Mouse (Mus musculus): ENCODE data around the gene Rubcn.
"Not testable (repeated sequence)": the region's sequence is repeated elsewhere in the genome, so short reads cannot be mapped to it uniquely, and the experiment has no call there.

The Rubcn gene

GRCm38 (mm10) chr16:32877343-32878156 lies at the start of gene Rubcn, which contains the start of gene Fyttd1:
TSS of gene Rubcn (minus strand) at chr16:32877766.
TSS of gene Fyttd1 (plus strand) at chr16:32877500.
- DNase-seq (ENCODE audit: low spot score): peak; percentile 97

GRCm38 (mm10) chr16:32927044-32927443 lies 49.5 kb upstream of the Rubcn start:
- DNase-seq (ENCODE audit: low spot score): no peak

- not testable (repeated sequence) for DNase-seq (ENCODE audit: low spot score)
These were observed 49.1 kb upstream of the Rubcn start for GRCm38 (mm10) chr16:32926629-32927028.

- DNase-seq (ENCODE audit: low spot score): no peak
These were observed 37.9 kb upstream of the Rubcn start for GRCm38 (mm10) chr16:32915292-32916068.

- DNase-seq (ENCODE audit: low spot score): peak; percentile 95
These were observed 36.6 kb upstream of the Rubcn start, which contains the start of gene Lrch3 for GRCm38 (mm10) chr16:32913937-32914881. TSS of gene Lrch3 (plus strand) at chr16:32914100.

- DNase-seq (ENCODE audit: low spot score): no peak
These were observed 35.6 kb upstream of the Rubcn start for GRCm38 (mm10) chr16:32913212-32913611.

- DNase-seq (ENCODE audit: low spot score): no peak
These were observed 29.2 kb upstream of the Rubcn start for GRCm38 (mm10) chr16:32906727-32907126.

GRCm38 (mm10) chr16:32906186-32906585 lies 28.6 kb upstream of the Rubcn start:
- no peak for DNase-seq (ENCODE audit: low spot score)

GRCm38 (mm10) chr16:32902051-32902428 lies 24.5 kb upstream of the Rubcn start:
- no peak for DNase-seq (ENCODE audit: low spot score)

GRCm38 (mm10) chr16:32901360-32902050 lies 23.9 kb upstream of the Rubcn start:
- no peak for DNase-seq (ENCODE audit: low spot score)

GRCm38 (mm10) chr16:32896126-32896525 lies 18.6 kb upstream of the Rubcn start:
- no peak for DNase-seq (ENCODE audit: low spot score)

- DNase-seq (ENCODE audit: low spot score): no peak
These were observed 12.3 kb upstream of the Rubcn start for GRCm38 (mm10) chr16:32889881-32890280.

- no peak for DNase-seq (ENCODE audit: low spot score)
These were observed 10.4 kb upstream of the Rubcn start for GRCm38 (mm10) chr16:32887996-32888395.

GRCm38 (mm10) chr16:32881538-32881937 lies 4.0 kb upstream of the Rubcn start:
- no peak for DNase-seq (ENCODE audit: low spot score)

GRCm38 (mm10) chr16:32878972-32879926 lies 1.7 kb upstream of the Rubcn start:
- DNase-seq (ENCODE audit: low spot score): no peak

GRCm38 (mm10) chr16:32878157-32878598 lies 612 bp upstream of the Rubcn start:
- DNase-seq (ENCODE audit: low spot score): peak; percentile 59

- DNase-seq (ENCODE audit: low spot score): no peak
These were observed 735 bp downstream of the Rubcn start for GRCm38 (mm10) chr16:32876831-32877230.

- DNase-seq (ENCODE audit: low spot score): no peak
These were observed 1.7 kb downstream of the Rubcn start for GRCm38 (mm10) chr16:32875847-32876246.

- not testable (repeated sequence) for DNase-seq (ENCODE audit: low spot score)
These were observed 2.3 kb downstream of the Rubcn start for GRCm38 (mm10) chr16:32875281-32875680.

GRCm38 (mm10) chr16:32873366-32873765 lies 4.2 kb downstream of the Rubcn start:
- DNase-seq (ENCODE audit: low spot score): no peak
